Mouse (Mus musculus): ENCODE data around the gene Tmtc2.

GRCm38 (mm10) chr10:105532747-105533146, 41.5 kb downstream of the Tmtc2 start:
- TF ChIP-seq USF1 (IDR thresholded peaks at IDR 0.05; ENCODE audit: low read depth) (no peak), POLR2A (IDR thresholded peaks at IDR 0.05; ENCODE audit: insufficient read length, low read depth) (no peak)
